Mouse (Mus musculus) heart, adult 2 months (tissue): ENCODE results near the gene Cerk. TPM values are rescaled to one million over a fixed set of nuclear protein-coding genes. Genes with fewer than 3 reads are reported as not detected.

Source experiments
- DNase-seq, 2 experiments: peaks; one replicate each; pipeline ENCODE4 v3.0.0; 2021
- H3K27ac ChIP-seq: fragments of 200-600 bp; 2 replicates; pipeline ENCODE4 v1.8.1; 2022
- H3K27me3 ChIP-seq: fragments of 200-500 bp; 2 replicates; pipeline ENCODE4 v1.6.1; 2012; ENCODE audit warnings: mild to moderate bottlenecking, low read length, inconsistent platforms, mixed read lengths; ENCODE audit not compliant: control insufficient read depth, insufficient read depth
- H3K36me3 ChIP-seq: fragments of 200-500 bp; 2 replicates; pipeline ENCODE4 v1.6.1; 2012; ENCODE audit warnings: low read length, inconsistent platforms; ENCODE audit not compliant: control insufficient read depth, insufficient read depth
- H3K4me1 ChIP-seq: fragments of 200-500 bp; 2 replicates; pipeline ENCODE4 v1.6.1; 2011; ENCODE audit warnings: low read length; ENCODE audit not compliant: control insufficient read depth, insufficient read depth
- H3K4me3 ChIP-seq: fragments of 200-600 bp; 2 replicates; pipeline ENCODE4 v1.8.1; 2022
- H3K79me2 ChIP-seq: fragments of 200-500 bp; replicated peaks from 2 replicates; pipeline ENCODE4 v1.6.1; 2012; ENCODE audit warnings: mild to moderate bottlenecking, inconsistent platforms, low read length, moderate library complexity, mixed read lengths; ENCODE audit not compliant: control insufficient read depth, insufficient read depth
- H3K9ac ChIP-seq: fragments of 200-500 bp; 2 replicates; pipeline ENCODE4 v1.6.1; 2012; ENCODE audit warnings: low read depth, mild to moderate bottlenecking, control low read depth, inconsistent platforms, low read length, mixed read lengths
- CTCF ChIP-seq: fragments of 200-600 bp; IDR thresholded peaks from 2 replicates; pipeline ENCODE4 v1.8.1; 2022; ENCODE audit warnings: antibody characterized with exemption, mild to moderate bottlenecking, moderate library complexity
- EP300 ChIP-seq: fragments of 200-500 bp; IDR thresholded peaks from 2 replicates; pipeline ENCODE4 v1.6.1; 2011; ENCODE audit warnings: low read depth, low read length, control low read depth; ENCODE audit not compliant: insufficient read depth
- POLR2A ChIP-seq: fragments of 200-500 bp; IDR thresholded peaks from 2 replicates; pipeline ENCODE4 v1.6.1; 2011; ENCODE audit warnings: mild to moderate bottlenecking, low read depth, low read length, control low read depth; ENCODE audit not compliant: insufficient read depth
- WGBS: fragments of 180-500 bp; shearing (Covaris S2); methylation state at CpG from one replicate; pipeline ENCODE4 v1.1.7; 2018; 5-methylcytosine and 5-hydroxymethylcytosine counted together
- intact Hi-C: fragments of 180-260 bp; cut with DNase I; formaldehyde crosslinking; loops from one replicate; pipeline ENCODE4 v1.15.1; 2025
- polyA plus RNA-seq: library from polyadenylated mRNA; depleted of rRNA; stranded (reverse); fragments of >200 nt; gene quantifications from 2 replicates; pipeline ENCODE4 v1.2.3, GENCODE M21; 2012
- total RNA-seq, 2 experiments: library from RNA; stranded (reverse); gene quantifications; 2 replicates each; pipeline ENCODE4 v1.2.3; 2021

Gene Cerk
- total and polyA plus RNA-seq, 3 experiments, result 26.0 to 33.5 (median 30.4) TPM

DNA sequence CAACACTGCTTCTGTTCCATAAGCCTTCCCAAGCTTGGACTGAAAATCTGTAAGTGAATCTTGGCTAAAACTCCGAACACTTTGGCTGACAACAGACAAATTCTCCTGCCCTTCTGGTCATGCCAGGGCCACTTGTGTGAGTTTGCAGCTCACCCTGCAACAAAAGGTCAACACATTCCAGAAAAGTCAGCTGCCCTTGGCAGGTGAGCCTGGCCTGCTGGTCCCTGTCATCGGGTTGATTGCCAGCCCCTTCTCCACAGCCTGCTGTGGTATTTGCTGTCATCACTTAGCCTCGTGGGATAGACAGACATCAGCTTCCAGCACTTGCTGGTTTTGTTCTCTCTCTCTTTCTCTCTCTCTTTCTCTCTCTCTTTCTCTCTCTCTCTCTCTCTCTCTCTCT lies 13.8 kb downstream of the Cerk start:
- no peaks in the 10 kb centered on the region for H3K27me3 ChIP-seq
- TF ChIP-seq POLR2A (no peak), EP300 (peak; percentile 98)
- H3K9ac ChIP-seq, result no peak overlapping the region
- peaks cover 4% of the 10 kb centered on the region; the same call in 1 of the 2 replicates for H3K79me2 ChIP-seq
- peak; percentile 66 to 77 for DNase-seq
- 30% methylated on average over 3 of the region's 3 CpGs for WGBS
- H3K36me3 ChIP-seq, result no peaks in the 10 kb centered on the region; the same call in 1 of the 2 replicates
- H3K27ac ChIP-seq, result peak overlapping the region; percentile 54
- intact Hi-C loops, result no loop called here
- no peak overlapping the region for H3K4me3 ChIP-seq
- H3K4me1 ChIP-seq, result peaks cover 46% of the 10 kb centered on the region

DNA sequence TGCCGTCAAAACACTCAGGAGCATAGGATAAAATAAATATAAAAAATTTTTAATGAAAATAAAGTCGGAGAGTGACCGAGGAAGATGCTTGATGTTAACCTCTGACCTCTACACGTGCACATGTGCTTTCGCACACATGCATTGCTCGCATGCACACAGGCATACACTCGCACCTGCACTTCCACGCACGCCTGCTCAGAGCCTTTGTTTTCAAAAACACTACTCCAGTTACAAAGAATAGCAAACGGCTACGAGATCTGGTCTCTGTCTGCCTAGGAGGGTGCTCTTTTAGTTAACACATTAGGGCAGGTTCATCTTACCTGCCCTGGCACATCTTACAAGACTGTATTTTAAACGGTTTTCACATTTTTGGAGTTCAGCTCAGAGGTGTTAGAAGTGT lies 14.6 kb downstream of the Cerk start:
- WGBS, result 82% methylated on average over 12 of the region's 12 CpGs
- peak in 1 of 2 experiments; percentile 18 for DNase-seq
- H3K9ac ChIP-seq, result no peak overlapping the region
- intact Hi-C loops, result no loop called here
- H3K36me3 ChIP-seq, result no peaks in the 10 kb centered on the region; the same call in 1 of the 2 replicates
- no peak overlapping the region for H3K4me3 ChIP-seq
- H3K79me2 ChIP-seq, result peaks cover 4% of the 10 kb centered on the region; the same call in 1 of the 2 replicates
- TF ChIP-seq CTCF (no peak), POLR2A (no peak), EP300 (no peak)
- no peaks in the 10 kb centered on the region for H3K27me3 ChIP-seq
- H3K4me1 ChIP-seq, result peaks cover 41% of the 10 kb centered on the region
- H3K27ac ChIP-seq, result peak overlapping the region; percentile 54

DNA sequence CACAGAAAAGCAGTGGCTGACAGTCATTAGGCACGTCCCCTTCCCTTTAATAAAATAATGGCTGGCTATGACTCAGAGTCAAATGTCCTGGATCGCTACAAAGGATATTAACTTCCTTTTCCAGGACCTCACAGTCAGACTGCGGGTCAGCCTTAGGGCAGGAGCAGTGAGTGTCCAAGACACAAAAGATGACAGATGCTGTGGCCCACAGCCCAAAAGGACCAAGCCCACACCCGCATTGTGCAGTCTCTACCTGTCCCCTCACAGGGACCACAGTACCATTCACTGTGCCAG lies 16.2 kb downstream of the Cerk start:
- H3K4me1 ChIP-seq, result peaks cover 39% of the 10 kb centered on the region
- H3K36me3 ChIP-seq, result no peaks in the 10 kb centered on the region; the same call in 1 of the 2 replicates
- no peaks in the 10 kb centered on the region for H3K27me3 ChIP-seq
- peak in 1 of 2 experiments; percentile 54 for DNase-seq
- no peak overlapping the region for H3K9ac ChIP-seq
- peak overlapping the region; percentile 74 for H3K27ac ChIP-seq
- intact Hi-C loops, result loop anchor here (2.0 kb wide), 1 partner anchor 59 kb away; no protein-coding TSS in a partner anchor
- peaks cover 6% of the 10 kb centered on the region for H3K79me2 ChIP-seq
- no peak overlapping the region for H3K4me3 ChIP-seq
- 16% methylated on average over 4 of the region's 4 CpGs for WGBS
- TF ChIP-seq CTCF (no peak), POLR2A (no peak), EP300 (no peak)

DNA sequence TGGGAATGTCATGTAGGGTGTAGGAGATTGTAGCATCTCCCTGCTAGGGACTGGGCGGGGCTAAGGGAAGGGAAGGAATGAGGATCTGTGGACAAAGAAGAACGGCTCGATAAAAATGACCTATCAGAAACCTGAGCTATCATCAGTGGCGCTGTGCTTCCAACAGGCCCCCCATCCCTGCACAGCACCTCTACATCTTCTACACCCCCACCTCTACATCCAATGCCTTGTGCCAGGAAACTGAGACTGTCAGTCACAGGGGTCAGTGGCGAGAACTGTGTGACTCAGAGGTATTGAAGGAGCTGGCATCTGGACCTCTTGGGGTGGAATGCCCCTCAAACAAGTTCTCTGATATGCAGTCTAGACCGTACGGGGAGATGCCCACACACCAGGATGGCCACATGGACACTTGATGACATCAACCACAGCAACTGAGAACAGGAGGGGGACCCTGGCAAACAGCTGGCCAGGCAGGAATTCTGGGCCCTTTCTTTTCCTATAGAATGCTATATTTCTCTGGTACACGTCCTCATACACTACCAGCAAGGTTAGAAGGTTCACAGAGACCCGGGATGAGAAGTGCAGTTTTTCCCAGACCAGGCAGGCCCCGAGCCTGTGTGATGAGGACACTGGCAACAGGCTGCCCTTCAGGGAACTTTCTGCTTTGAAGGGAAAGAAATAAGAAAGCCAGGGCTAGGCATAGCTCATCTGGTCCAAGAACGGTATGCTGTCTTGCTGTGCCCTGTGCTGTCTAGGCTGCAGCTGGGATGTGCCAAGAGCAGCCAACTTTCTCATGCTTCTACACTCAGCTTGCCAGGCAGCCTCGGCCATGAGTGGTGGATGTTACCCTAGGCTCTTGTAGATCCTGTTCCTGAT lies 16.8 kb downstream of the Cerk start:
- intact Hi-C loops, result loop anchor here (2.0 kb wide), 1 partner anchor 60 kb away; no protein-coding TSS in a partner anchor
- peak overlapping the region; percentile 74 for H3K27ac ChIP-seq
- no peak for DNase-seq
- no peak for TF ChIP-seq CTCF
- TF ChIP-seq POLR2A, result no peak
- no peak for TF ChIP-seq EP300
- H3K79me2 ChIP-seq, result peaks cover 6% of the 10 kb centered on the region
- H3K9ac ChIP-seq, result no peak overlapping the region
- H3K36me3 ChIP-seq, result no peaks in the 10 kb centered on the region; the same call in 1 of the 2 replicates
- WGBS, result 45% methylated on average over 12 of the region's 12 CpGs
- H3K4me3 ChIP-seq, result no peak overlapping the region
- H3K27me3 ChIP-seq, result no peaks in the 10 kb centered on the region
- peaks cover 39% of the 10 kb centered on the region for H3K4me1 ChIP-seq

DNA sequence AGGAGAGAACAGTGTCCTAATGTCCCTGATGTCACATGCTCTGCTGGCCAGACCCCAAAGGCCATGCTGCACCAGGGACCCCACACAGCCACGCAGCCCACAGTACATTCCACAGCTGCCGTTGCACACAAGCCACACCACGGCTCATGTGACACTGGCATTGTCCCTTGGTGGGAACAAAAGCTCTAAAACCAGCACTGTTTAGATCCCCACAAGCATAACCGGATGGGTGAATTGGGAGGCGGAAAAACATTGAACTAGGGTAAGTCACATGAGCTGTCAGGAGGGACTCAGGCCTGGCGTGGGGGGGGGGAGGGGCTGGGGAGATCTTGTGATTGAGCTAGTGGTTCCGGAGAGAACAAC lies 17.5 kb downstream of the Cerk start:
- H3K27me3 ChIP-seq, result no peaks in the 10 kb centered on the region
- peaks cover 35% of the 10 kb centered on the region for H3K4me1 ChIP-seq
- H3K27ac ChIP-seq, result peak overlapping the region; percentile 74
- no peak for TF ChIP-seq EP300
- TF ChIP-seq POLR2A, result no peak
- no peak for TF ChIP-seq CTCF
- 26% methylated on average over 7 of the region's 7 CpGs for WGBS
- H3K36me3 ChIP-seq, result no peaks in the 10 kb centered on the region; the same call in 1 of the 2 replicates
- peak in 1 of 2 experiments; percentile 40 for DNase-seq
- H3K4me3 ChIP-seq, result no peak overlapping the region
- H3K79me2 ChIP-seq, result peaks cover 6% of the 10 kb centered on the region
- peak overlapping the region; percentile 10; the same call in 1 of the 2 replicates for H3K9ac ChIP-seq
- intact Hi-C loops, result loop anchor here (2.0 kb wide), 1 partner anchor 60 kb away; no protein-coding TSS in a partner anchor

DNA sequence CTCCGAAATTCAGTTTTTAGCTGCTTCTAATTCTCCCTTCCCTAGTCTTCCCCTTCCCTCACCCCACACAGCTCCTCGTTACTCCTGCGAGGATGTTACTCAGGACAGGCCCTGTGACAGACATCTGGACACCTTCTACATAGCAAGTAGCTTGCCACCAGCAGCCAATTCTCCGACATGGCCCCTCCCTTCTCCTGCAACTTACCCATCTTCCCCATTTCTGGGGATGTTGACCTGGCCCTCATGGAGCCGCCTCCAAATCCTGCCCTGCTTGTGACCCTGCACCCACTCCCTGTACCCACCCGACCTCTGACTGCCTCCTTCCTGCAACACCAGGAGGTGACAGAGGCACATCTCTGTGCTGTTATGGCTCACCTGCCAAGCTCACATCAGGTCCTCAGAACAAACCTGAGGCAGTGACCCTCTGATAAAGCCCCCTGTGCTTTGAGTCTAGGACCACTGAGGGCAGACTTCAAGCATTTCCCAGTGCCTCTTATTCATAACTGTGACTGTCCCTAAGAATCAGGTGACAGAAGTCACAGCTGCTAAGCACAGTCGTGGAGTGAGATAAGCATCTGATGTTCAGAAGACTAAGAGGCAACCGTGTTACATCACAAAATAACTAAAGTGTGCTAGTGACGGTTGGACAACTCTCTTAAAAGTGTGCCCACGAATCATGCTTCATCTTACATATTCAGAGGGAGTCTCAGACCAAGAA lies 18.0 kb downstream of the Cerk start:
- DNase-seq, result no peak
- Histone ChIP-seq H3K36me3 (no peaks in the 10 kb centered on the region; the same call in 1 of the 2 replicates), H3K4me3 (no peak overlapping the region), H3K27me3 (no peaks in the 10 kb centered on the region), H3K4me1 (peaks cover 30% of the 10 kb centered on the region), H3K79me2 (peaks cover 6% of the 10 kb centered on the region), H3K27ac (peak overlapping the region; percentile 56), H3K9ac (peak overlapping the region; percentile 22; the same call in 1 of the 2 replicates)
- whole genome bisulfite sequencing, result 54% methylated on average over 10 of the region's 10 CpGs
- intact Hi-C loops, result loop anchor here (2.0 kb wide), 1 partner anchor 61 kb away; no protein-coding TSS in a partner anchor
- TF ChIP-seq CTCF, result no peak
- no peak for TF ChIP-seq EP300
- TF ChIP-seq POLR2A, result no peak
